Comparison of ENCODE assay signal across 8 mouse cellular contexts in genomic region chr9:106787979-106788811, GRCm38 (mm10). TPM values are rescaled to one million over a fixed set of nuclear protein-coding genes. Genes with fewer than 3 reads are reported as not detected.
A peak's percentile ranks its signal among the peaks of the same experiment; 100 is the strongest.
DNase-seq lines count a peak whose midpoint lies in the region; ATAC-seq and TF ChIP-seq lines count a peak whose summit lies in the region.

No protein-coding gene starts in this region.

- peaks cover 5% of the 10 kb centered on the region; the same call in 1 of the 2 replicates for H3K4me1 ChIP-seq in lung, adult 2 months (ENCODE audit: control insufficient read depth, insufficient read depth, low read length)
- peaks cover 25% of the 10 kb centered on the region for H3K4me1 ChIP-seq in G1E (ENCODE audit: insufficient read depth, low read depth, low read length)
- no peaks in the 10 kb centered on the region for H3K4me1 ChIP-seq in hindbrain, embryonic 11.5 days (replicated peaks; ENCODE audit: control insufficient read depth, insufficient read depth, low read length)
- peaks cover 50% of the 10 kb centered on the region for H3K4me1 ChIP-seq in liver, embryonic 13.5 days (replicated peaks)
- peaks cover 23% of the 10 kb centered on the region for H3K4me1 ChIP-seq in neural tube, embryonic 13.5 days (replicated peaks)

- peak overlapping the region; percentile 97 for H3K4me3 ChIP-seq in lung, adult 2 months (replicated peaks; ENCODE audit: extremely low read depth, low read depth, low read length)
- peak overlapping the region; percentile 95 for H3K4me3 ChIP-seq in G1E (ENCODE audit: low read depth, low read length)
- peak overlapping the region; percentile 98 for H3K4me3 ChIP-seq in hindbrain, embryonic 11.5 days (ENCODE audit: low read depth, low read length)
- H3K4me3 ChIP-seq in liver, embryonic 13.5 days (replicated peaks), result peak overlapping the region; percentile 90
- peak overlapping the region; percentile 98 for H3K4me3 ChIP-seq in neural tube, embryonic 13.5 days

- H3K9ac ChIP-seq in hindbrain, embryonic 11.5 days (ENCODE audit: low read depth, low read length), result peak overlapping the region; percentile 99
- peak overlapping the region; percentile 97 for H3K9ac ChIP-seq in liver, embryonic 13.5 days
- peak overlapping the region; percentile 99 for H3K9ac ChIP-seq in neural tube, embryonic 13.5 days

- 5% methylated on average over 23 of the region's 23 CpGs for WGBS in lung, adult 2 months
- WGBS in hindbrain, embryonic 11.5 days, result 8% methylated on average over 23 of the region's 23 CpGs
- 3% methylated on average over 23 of the region's 23 CpGs for WGBS in liver, embryonic 13.5 days (ENCODE audit: insufficient replicate concordance)
- 6% methylated on average over 23 of the region's 23 CpGs for WGBS in neural tube, embryonic 13.5 days

- H3K27me3 ChIP-seq in G1E (ENCODE audit: insufficient read depth, low read length), result peaks cover 11% of the 10 kb centered on the region
- no peaks in the 10 kb centered on the region for H3K27me3 ChIP-seq in hindbrain, embryonic 11.5 days (ENCODE audit: control insufficient read depth, insufficient read depth, low read length)
- H3K27me3 ChIP-seq in liver, embryonic 13.5 days, result 0 out of 2 replicates have a peak, but pooled peaks cover 3% of the 10 kb centered on the region
- H3K27me3 ChIP-seq in neural tube, embryonic 13.5 days, result 0 out of 2 replicates have a peak, but pooled peaks cover 4% of the 10 kb centered on the region

- H3K36me3 ChIP-seq in G1E (replicated peaks), result peaks cover 7% of the 10 kb centered on the region
- no peaks in the 10 kb centered on the region for H3K36me3 ChIP-seq in hindbrain, embryonic 11.5 days (ENCODE audit: control insufficient read depth, insufficient read depth, low read length)
- no peaks in the 10 kb centered on the region for H3K36me3 ChIP-seq in liver, embryonic 13.5 days
- no peaks in the 10 kb centered on the region for H3K36me3 ChIP-seq in neural tube, embryonic 13.5 days

- no peaks in the 10 kb centered on the region for H3K9me3 ChIP-seq in G1E (replicated peaks)
- no peaks in the 10 kb centered on the region for H3K9me3 ChIP-seq in hindbrain, embryonic 11.5 days (ENCODE audit: control insufficient read depth, low read length)
- no peaks in the 10 kb centered on the region for H3K9me3 ChIP-seq in liver, embryonic 13.5 days (replicated peaks)
- H3K9me3 ChIP-seq in neural tube, embryonic 13.5 days, result no peaks in the 10 kb centered on the region

- peak overlapping the region; percentile 79 for H3K27ac ChIP-seq in hindbrain, embryonic 11.5 days (ENCODE audit: low read depth, low read length)
- H3K27ac ChIP-seq in liver, embryonic 13.5 days, result peak overlapping the region; percentile 85
- peak overlapping the region; percentile 91 for H3K27ac ChIP-seq in neural tube, embryonic 13.5 days (replicated peaks)

- no peak; the same call in 1 of the 2 replicates for ATAC-seq in G1E (ENCODE audit: extremely low read depth, insufficient number of reproducible peaks, low FRiP score, poor library complexity, severe bottlenecking)
- ATAC-seq in hindbrain, embryonic 11.5 days (ENCODE audit: low FRiP score), result peak; percentile 39; the same call in 1 of the 2 replicates
- peak; percentile 2; the same call in 1 of the 2 replicates for ATAC-seq in liver, embryonic 13.5 days (ENCODE audit: low read depth)
- peak; percentile 21 for ATAC-seq in neural tube, embryonic 13.5 days (ENCODE audit: low read depth)

- no peak for TF ChIP-seq CTCF in lung, adult 2 months (IDR thresholded peaks at IDR 0.05; ENCODE audit: insufficient read depth, low read length)
- TF ChIP-seq CTCF in G1E (IDR thresholded peaks at IDR 0.05; ENCODE audit: low read depth, low read length), result no peak

- H3K4me2 ChIP-seq in hindbrain, embryonic 11.5 days (replicated peaks; ENCODE audit: low read depth, low read length), result peak overlapping the region; percentile 89
- peak overlapping the region; percentile 87 for H3K4me2 ChIP-seq in liver, embryonic 13.5 days
- H3K4me2 ChIP-seq in neural tube, embryonic 13.5 days, result peak overlapping the region; percentile 81

- TF ChIP-seq POLR2A in lung, adult 2 months (IDR thresholded peaks at IDR 0.05; ENCODE audit: borderline replicate concordance, extremely low read depth, low read depth, low read length), result no peak

- no peak for DNase-seq in lung, adult 2 months
- no peak for DNase-seq in lung, postnatal 25 days (ENCODE audit: low spot score)
- peak; percentile 9 for DNase-seq in G1E (ENCODE audit: low spot score)
- DNase-seq in embryo, embryonic 9.5 days (ENCODE audit: extremely low spot score), result peak; percentile 28
- DNase-seq in hindbrain, embryonic 11.5 days (ENCODE audit: low spot score), result no peak
- DNase-seq in liver, embryonic 13.5 days, result no peak
- no peak for DNase-seq in cerebellum, postnatal 10 days

RNA-seq across cellular contexts. Expression of gene Rad54l2, which starts 0.8 kb away (rescaled TPM):
- 24.5 and 29.0 TPM in 2 replicates for polyA plus RNA-seq in lung, adult 2 months (2012; rRNA removed)
- total RNA-seq in G1E (2014; fragmentation: Nextera tagmentation) (28.8 and 32.6 TPM in 2 replicates), G1E (2017) (13.8 and 21.0 TPM in 2 replicates)
- 7.4 and 8.7 TPM in 2 replicates for polyA plus RNA-seq in G1E (2012)
- 6.3 and 8.8 TPM in 2 replicates for polyA plus RNA-seq in hindbrain, embryonic 11.5 days (2014; fragmentation: Nextera tagmentation; extraction: Ambion mirVana)
- 1.8 and 2.0 TPM in 2 replicates for polyA plus RNA-seq in liver, embryonic 13.5 days (2015; fragmentation: Nextera tagmentation; extraction: Ambion mirVana)
- polyA plus RNA-seq in neural tube, embryonic 13.5 days (2015; fragmentation: Nextera tagmentation; extraction: Ambion mirVana), result 6.2 and 7.2 TPM in 2 replicates

RNA-seq across cellular contexts. Expression of gene Dcaf1, which starts 33.5 kb away (rescaled TPM):
- polyA plus RNA-seq in lung, adult 2 months (2012; rRNA removed), result 9.3 and 13.5 TPM in 2 replicates
- total RNA-seq in G1E (2014; fragmentation: Nextera tagmentation), result 65.0 and 111 TPM in 2 replicates
- 63.4 and 72.4 TPM in 2 replicates for total RNA-seq in G1E (2017)
- 5.7 and 9.2 TPM in 2 replicates for polyA plus RNA-seq in G1E (2012)
- 30.4 and 32.1 TPM in 2 replicates for polyA plus RNA-seq in hindbrain, embryonic 11.5 days (2014; fragmentation: Nextera tagmentation; extraction: Ambion mirVana)
- polyA plus RNA-seq in liver, embryonic 13.5 days (2015; fragmentation: Nextera tagmentation; extraction: Ambion mirVana), result 12.0 and 16.6 TPM in 2 replicates
- polyA plus RNA-seq in neural tube, embryonic 13.5 days (2015; fragmentation: Nextera tagmentation; extraction: Ambion mirVana), result 19.0 and 20.8 TPM in 2 replicates

Comparison
In these comparisons a context has a peak if more than half of its experiments do, and no peak if none do; other contexts are left out.
1. DNase-seq: peak in G1E (single experiment) and embryo, embryonic 9.5 days (single experiment); none in lung, adult 2 months (single experiment), lung, postnatal 25 days (single experiment), hindbrain, embryonic 11.5 days (single experiment), liver, embryonic 13.5 days (single experiment) and cerebellum, postnatal 10 days (0 of 2).
2. Peak in every context shown above with its lines, with median percentiles within 50 percentile points of each other: H3K4me3 ChIP-seq, H3K27ac ChIP-seq, H3K4me2 ChIP-seq and H3K9ac ChIP-seq.